ENCODE assay signal across 8 mouse cellular contexts in genomic region chr2:166180744-166181508, GRCm38 (mm10). TPM values are rescaled to one million over a fixed set of nuclear protein-coding genes. Genes with fewer than 3 reads are reported as not detected.
DNase-seq lines count a peak whose midpoint lies in the region; ATAC-seq lines count a peak whose summit lies in the region.

No protein-coding gene starts in this region.

- no peaks in the 10 kb centered on the region for H3K36me3 ChIP-seq in intestine, embryonic 14.5 days (ENCODE audit: control insufficient read depth, insufficient read depth, low read length)
- no peaks in the 10 kb centered on the region for H3K36me3 ChIP-seq in midbrain, embryonic 11.5 days (ENCODE audit: control insufficient read depth, insufficient read depth, low read length)

- WGBS in intestine, embryonic 14.5 days, result 24% methylated on average over 11 of the region's 11 CpGs
- 30% methylated on average over 11 of the region's 11 CpGs for WGBS in midbrain, embryonic 11.5 days

- H3K9ac ChIP-seq in intestine, embryonic 14.5 days (ENCODE audit: low read length), result no peak overlapping the region
- H3K9ac ChIP-seq in midbrain, embryonic 11.5 days (ENCODE audit: low read length), result no peak overlapping the region

- no peaks in the 10 kb centered on the region for H3K27me3 ChIP-seq in intestine, embryonic 14.5 days (replicated peaks; ENCODE audit: control insufficient read depth, insufficient read depth, low read length)
- H3K27me3 ChIP-seq in midbrain, embryonic 11.5 days (ENCODE audit: control insufficient read depth, insufficient read depth, low read length), result no peaks in the 10 kb centered on the region; the same call in 1 of the 2 replicates

- no peak overlapping the region for H3K4me3 ChIP-seq in intestine, embryonic 14.5 days (ENCODE audit: low read depth, low read length)
- H3K4me3 ChIP-seq in midbrain, embryonic 11.5 days (ENCODE audit: low read depth, low read length), result no peak overlapping the region

- no peak overlapping the region for H3K4me2 ChIP-seq in intestine, embryonic 14.5 days (ENCODE audit: low read length)
- H3K4me2 ChIP-seq in midbrain, embryonic 11.5 days, result no peak overlapping the region

- peaks cover 30% of the 10 kb centered on the region for H3K4me1 ChIP-seq in intestine, embryonic 14.5 days (replicated peaks; ENCODE audit: control insufficient read depth, insufficient read depth, low read length)
- H3K4me1 ChIP-seq in midbrain, embryonic 11.5 days (ENCODE audit: control insufficient read depth, insufficient read depth, low read length), result peaks cover 24% of the 10 kb centered on the region

- H3K9me3 ChIP-seq in intestine, embryonic 14.5 days (ENCODE audit: control insufficient read depth, low read length), result 0 out of 2 replicates have a peak, but pooled peaks cover 3% of the 10 kb centered on the region
- H3K9me3 ChIP-seq in midbrain, embryonic 11.5 days (ENCODE audit: control insufficient read depth, low read length), result no peaks in the 10 kb centered on the region

- intact Hi-C loops in gastrocnemius, postnatal 36 days (cut with DNase I), result no loop called here
- intact Hi-C loops in left cerebral cortex, postnatal 14 days (cut with DNase I), result no loop called here

- peak; percentile 45; the same call in 1 of the 2 replicates for ATAC-seq in intestine, embryonic 14.5 days (replicated peaks; ENCODE audit: low FRiP score, low TSS enrichment, low read depth)
- ATAC-seq in midbrain, embryonic 11.5 days (ENCODE audit: low FRiP score), result peak; percentile 40; the same call in 1 of the 2 replicates

- peak; percentile 63 for DNase-seq in cerebellum, postnatal 10 days
- DNase-seq in cerebellum, postnatal 36 days, result no peak
- DNase-seq in adrenal gland, postnatal 25 days, result peak; percentile 44
- peak; percentile 59 to 60 for DNase-seq in gastrocnemius, postnatal 36 days
- peak; percentile 70 for DNase-seq in intestine, embryonic 14.5 days (ENCODE audit: low spot score)
- peak; percentile 55 to 80 for DNase-seq in left cerebral cortex, postnatal 14 days (ENCODE audit: low spot score in 2 of 2)
- peak; percentile 89 for DNase-seq in midbrain, embryonic 11.5 days (ENCODE audit: low spot score, missing footprints)
- DNase-seq in urinary bladder, postnatal 36 days (ENCODE audit: low spot score in 2 of 2), result peak; percentile 55 to 73

- peak overlapping the region; percentile 85 for H3K27ac ChIP-seq in intestine, embryonic 14.5 days (ENCODE audit: low read depth)
- H3K27ac ChIP-seq in midbrain, embryonic 11.5 days (ENCODE audit: low read depth, low read length), result peak overlapping the region; percentile 12; the same call in 1 of the 2 replicates

RNA-seq across cellular contexts. Expression of gene Sulf2, which starts 25.5 kb away (rescaled TPM):
- 54.4 and 55.9 TPM in 2 replicates for total RNA-seq in adrenal gland, postnatal 25 days (2021)
- total RNA-seq in gastrocnemius, postnatal 36 days (2021), result 10 to 100 TPM in 1 of 2 experiments, 1 to 10 TPM in 1; 7.9 to 10.5 TPM
- 134 TPM in 2 replicates for polyA plus RNA-seq in intestine, embryonic 14.5 days (2014; fragmentation: Nextera tagmentation; extraction: Ambion mirVana)
- total RNA-seq in left cerebral cortex, postnatal 14 days (2021), result 100 to 1,000 TPM; 143 to 153 TPM
- polyA plus RNA-seq in midbrain, embryonic 11.5 days (2014; fragmentation: Nextera tagmentation; extraction: Ambion mirVana), result 84.5 and 87.6 TPM in 2 replicates

Comparison
In these comparisons a context has a peak if more than half of its experiments do, and no peak if none do; other contexts are left out.
1. DNase-seq: peak in cerebellum, postnatal 10 days (2 of 2), adrenal gland, postnatal 25 days (single experiment), gastrocnemius, postnatal 36 days (2 of 2), intestine, embryonic 14.5 days (single experiment), left cerebral cortex, postnatal 14 days (2 of 2), midbrain, embryonic 11.5 days (single experiment) and urinary bladder, postnatal 36 days (2 of 2); none in cerebellum, postnatal 36 days (0 of 2).